Mouse (Mus musculus) adipose tissue, adult 10 weeks (tissue): Measurements from ENCODE around the gene Nfkb2. TPM values are rescaled to one million over a fixed set of nuclear protein-coding genes. Genes with fewer than 3 reads are reported as not detected.

Source experiments
- polyA plus RNA-seq: library from polyadenylated mRNA; stranded (reverse); fragments of 350-450 nt; fragmentation: Illumina TruSeq; extraction: RNeasy Lipid Tissue Mini Kit (QIAGEN cat#74804); gene quantifications from one replicate; pipeline ENCODE4 v1.2.3, GENCODE M21; 2014; ENCODE audit warnings: low read depth, low replicate concordance

The Nfkb2 gene
- polyA plus RNA-seq, result 15.3 TPM

DNA sequence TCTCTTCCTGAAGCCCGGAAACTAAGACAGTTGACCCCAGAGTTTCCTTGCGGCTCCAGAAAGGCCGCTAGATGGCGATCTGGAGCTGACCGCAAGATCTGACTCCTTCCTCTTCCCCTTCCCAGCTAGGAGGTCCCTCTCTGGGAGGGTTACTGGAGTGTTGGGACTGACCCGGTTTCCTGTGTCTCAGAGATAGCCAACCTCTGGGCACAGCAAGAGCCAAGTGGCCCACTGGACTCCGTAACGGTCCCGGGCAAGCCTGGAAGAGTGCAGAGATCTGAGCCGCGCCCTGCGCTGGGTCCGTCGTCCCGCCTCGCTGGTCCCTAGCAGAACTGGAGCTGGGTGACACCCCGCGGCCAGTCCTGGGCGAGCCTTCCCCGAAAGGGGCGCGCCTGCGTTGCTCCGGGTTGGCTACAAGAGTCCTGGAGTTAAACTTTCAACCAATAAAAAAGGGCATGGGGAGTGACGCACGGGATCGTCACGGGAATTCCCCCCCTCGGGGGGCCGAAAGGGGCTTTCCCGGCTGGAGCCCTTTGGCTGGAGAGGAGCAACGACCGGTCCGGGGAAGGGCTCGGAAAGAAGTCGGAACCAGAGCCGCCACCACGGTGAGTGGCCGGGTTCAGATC lies at the start of gene Nfkb2:
Gene Nfkb2 (plus strand): TSS at position 105 of the 626 bp plus-strand sequence.

DNA sequence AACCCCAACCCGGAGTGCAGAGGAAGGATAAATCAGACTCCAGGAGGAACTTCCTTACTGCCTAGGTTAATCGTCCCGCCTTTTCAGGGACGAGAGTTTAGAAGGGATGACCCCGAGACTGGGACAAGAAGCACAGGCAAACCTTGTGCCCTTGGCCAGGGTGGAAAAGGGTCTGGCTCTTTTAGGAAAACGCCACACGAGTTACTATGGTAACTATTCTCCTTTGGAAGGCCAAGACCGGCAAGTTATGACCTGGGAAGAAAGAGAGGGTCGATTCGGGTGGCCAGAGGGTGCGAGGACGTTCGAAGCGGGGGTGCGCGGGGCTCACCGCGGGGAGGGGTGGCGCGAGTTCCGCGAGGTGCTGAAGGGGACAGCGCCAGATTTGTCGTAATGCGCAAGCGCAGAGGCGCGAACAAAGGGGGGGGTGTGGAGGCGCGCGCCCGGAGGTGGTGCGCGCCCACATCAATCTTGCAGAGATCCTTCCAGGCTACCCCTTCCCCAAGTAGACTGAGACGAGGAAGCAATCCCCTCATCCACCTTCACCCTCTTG lies 22.7 kb downstream of the Nfkb2 start, which contains the start of gene Psd:
Gene Psd (minus strand): TSS at position 401 of the 550 bp plus-strand sequence.

GRCm38 (mm10) chr19:46328081-46329030 lies 24.2 kb downstream of the Nfkb2 start, which contains the start of gene Fbxl15:
TSS of gene Fbxl15 (plus strand) at chr19:46328184.

GRCm38 (mm10) chr19:46338331-46338936 lies 34.3 kb downstream of the Nfkb2 start, which contains the start of gene Cuedc2:
TSS of gene Cuedc2 (minus strand) at chr19:46338702.

DNA sequence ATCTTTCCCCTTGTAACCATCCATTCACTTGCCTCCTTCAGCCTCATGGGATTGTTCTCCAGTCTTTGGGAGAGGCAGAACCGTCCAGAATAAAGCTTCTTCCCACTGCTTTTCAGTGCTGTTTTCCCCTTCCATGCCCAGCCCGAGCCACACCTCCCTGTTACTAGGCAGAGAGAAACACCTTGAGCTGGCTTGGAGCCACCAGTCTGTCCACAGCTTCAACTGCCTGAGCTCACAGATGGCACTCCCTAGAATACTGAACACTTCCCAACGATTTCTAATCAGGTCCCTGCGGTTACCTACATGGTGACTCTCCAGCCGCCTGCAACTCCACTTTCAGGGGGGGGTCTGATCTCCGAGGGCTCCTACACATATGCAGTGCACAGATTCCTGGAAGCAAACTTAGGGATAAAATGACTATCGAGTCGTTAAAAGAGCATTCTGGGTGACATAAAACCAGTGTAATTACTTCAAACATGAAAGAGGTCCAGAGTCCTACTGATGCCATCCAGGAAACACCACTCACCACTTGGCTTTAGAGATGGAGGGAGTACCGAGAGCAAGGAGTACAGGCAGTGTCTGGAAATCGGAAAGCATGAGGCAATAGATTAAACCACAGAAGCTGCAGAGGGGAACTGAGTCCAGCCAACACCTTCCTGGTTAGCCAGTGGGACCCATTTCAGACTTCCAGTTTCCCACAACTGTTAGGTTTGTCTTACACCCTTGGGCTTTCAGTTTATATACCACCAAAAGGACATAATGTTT lies 46.2 kb downstream of the Nfkb2 start, which contains the start of gene 2310034G01Rik:
Gene 2310034G01Rik (minus strand): TSS at position 135 of the 765 bp plus-strand sequence.

Other genes starting within 250 kb of the Nfkb2 start
- 28.5 TPM for gene Nolc1, start 228.5 kb upstream of the Nfkb2 start, polyA plus RNA-seq
- not detected for gene Elovl3, start 172.4 kb upstream of the Nfkb2 start, polyA plus RNA-seq
- gene Pitx3, start 156.0 kb upstream of the Nfkb2 start, polyA plus RNA-seq, result not detected
- 53.3 TPM for gene Gbf1, start 151.8 kb upstream of the Nfkb2 start, polyA plus RNA-seq
- gene Psd, start 22.8 kb downstream of the Nfkb2 start, polyA plus RNA-seq, result 7.6 TPM
- gene Fbxl15, start 23.9 kb downstream of the Nfkb2 start, polyA plus RNA-seq, result 9.2 TPM
- 92.5 TPM for gene Cuedc2, start 34.4 kb downstream of the Nfkb2 start, polyA plus RNA-seq
- 12.8 TPM for gene Mfsd13a, start 36.8 kb downstream of the Nfkb2 start, polyA plus RNA-seq
- 4.2 TPM for gene 2310034G01Rik, start 46.0 kb downstream of the Nfkb2 start, polyA plus RNA-seq
- gene Actr1a, start 91.4 kb downstream of the Nfkb2 start, polyA plus RNA-seq, result 97.5 TPM
- gene Sufu, start 92.6 kb downstream of the Nfkb2 start, polyA plus RNA-seq, result 23.2 TPM
- 23.8 TPM for gene Trim8, start 197.4 kb downstream of the Nfkb2 start, polyA plus RNA-seq